Mouse (Mus musculus) intestine, postnatal 0 days (tissue): ENCODE data around the gene Cacna1s. TPM values are rescaled to one million over a fixed set of nuclear protein-coding genes. Genes with fewer than 3 reads are reported as not detected.

ENCODE experiments used
- ATAC-seq: fragments of 200-750 bp; cut with Nextera tagmentation; 2 replicates; pipeline ENCODE4 v1.8.0; 2017; ENCODE audit warnings: mild to moderate bottlenecking, moderate TSS enrichment, moderate library complexity
- H3K27ac ChIP-seq: fragments of 300-500 bp; sonication (generic); 2 replicates; pipeline ENCODE4 v1.5.1; 2014; ENCODE audit warnings: mild to moderate bottlenecking, low read depth, low read length, moderate library complexity
- H3K27me3 ChIP-seq: fragments of 300-500 bp; sonication (generic); replicated peaks from 2 replicates; pipeline ENCODE4 v1.6.1; 2014; ENCODE audit warnings: low read length, mixed read lengths; ENCODE audit not compliant: control insufficient read depth, insufficient read depth
- H3K36me3 ChIP-seq: fragments of 300-500 bp; sonication (generic); 2 replicates; pipeline ENCODE4 v1.6.1; 2014; ENCODE audit warnings: mild to moderate bottlenecking, moderate library complexity; ENCODE audit not compliant: control insufficient read depth, insufficient read depth
- H3K4me1 ChIP-seq: fragments of 300-500 bp; sonication (generic); replicated peaks from 2 replicates; pipeline ENCODE4 v1.6.1; 2014; ENCODE audit warnings: antibody characterized with exemption, low read length, mixed read lengths; ENCODE audit not compliant: control insufficient read depth, insufficient read depth
- H3K4me2 ChIP-seq: fragments of 300-500 bp; sonication (generic); replicated peaks from 2 replicates; pipeline ENCODE4 v1.6.1; 2014; ENCODE audit warnings: low read depth, mild to moderate bottlenecking, moderate library complexity
- H3K4me3 ChIP-seq: fragments of 300-500 bp; sonication (generic); 2 replicates; pipeline ENCODE4 v1.5.1; 2014; ENCODE audit warnings: low read depth, low read length
- H3K9ac ChIP-seq: fragments of 300-500 bp; sonication (generic); 2 replicates; pipeline ENCODE4 v1.6.1; 2014; ENCODE audit warnings: mild to moderate bottlenecking, low read depth, low read length
- H3K9me3 ChIP-seq: fragments of 300-500 bp; sonication (generic); 2 replicates; pipeline ENCODE4 v1.6.1; 2016; ENCODE audit warnings: mixed run types; ENCODE audit not compliant: control insufficient read depth
- CTCF ChIP-seq: sonication (generic); IDR thresholded peaks from 2 replicates; pipeline ENCODE4 v1.5.1; 2016; ENCODE audit warnings: low read depth, mild to moderate bottlenecking, control low read depth, antibody characterized with exemption, moderate library complexity
- WGBS: fragments of 180-500 bp; shearing (Covaris S2); extraction: QIAGEN DNeasy Blood & Tissue Kit; methylation state at CpG from one replicate; pipeline ENCODE4 v1.1.7; 2014; 5-methylcytosine and 5-hydroxymethylcytosine counted together
- polyA plus RNA-seq: library from polyadenylated mRNA; unstranded; fragments of >200 nt; fragmentation: Nextera tagmentation; extraction: Ambion mirVana; gene quantifications from 2 replicates; pipeline ENCODE4 v1.2.1, GENCODE M21; 2015

Gene Cacna1s
- polyA plus RNA-seq, 1 experiment from 2014 or later: 0.22 TPM

DNA sequence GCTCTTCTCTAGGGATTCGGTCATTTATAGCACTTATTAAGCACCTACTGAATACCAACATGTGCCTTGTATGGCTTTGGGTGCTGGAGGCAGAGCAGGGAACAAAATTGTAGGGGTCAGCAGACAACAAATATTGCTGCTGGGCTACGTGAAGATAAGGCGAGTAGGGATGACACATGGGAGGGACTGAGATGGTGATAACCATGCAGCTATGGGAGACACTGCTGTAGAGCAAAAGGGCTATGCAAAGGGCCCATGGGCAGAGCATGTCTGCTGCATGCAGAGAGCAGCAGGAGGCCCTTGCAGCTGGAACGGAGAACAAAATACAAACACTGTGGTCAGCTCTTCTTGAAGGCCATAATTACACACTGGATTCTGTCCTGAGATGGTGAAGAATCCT is 49.5 kb downstream of the Cacna1s start:
- no peaks in the 10 kb centered on the region for H3K36me3 ChIP-seq
- H3K4me3 ChIP-seq: no peak overlapping the region
- no peaks in the 10 kb centered on the region for H3K9me3 ChIP-seq
- no peak for ATAC-seq
- H3K4me1 ChIP-seq: no peaks in the 10 kb centered on the region
- TF ChIP-seq CTCF: no peak
- no peak overlapping the region for H3K4me2 ChIP-seq
- 70% methylated on average over 4 of the region's 4 CpGs for WGBS
- H3K27me3 ChIP-seq: no peaks in the 10 kb centered on the region
- no peak overlapping the region for H3K9ac ChIP-seq
- H3K27ac ChIP-seq: no peak overlapping the region

DNA sequence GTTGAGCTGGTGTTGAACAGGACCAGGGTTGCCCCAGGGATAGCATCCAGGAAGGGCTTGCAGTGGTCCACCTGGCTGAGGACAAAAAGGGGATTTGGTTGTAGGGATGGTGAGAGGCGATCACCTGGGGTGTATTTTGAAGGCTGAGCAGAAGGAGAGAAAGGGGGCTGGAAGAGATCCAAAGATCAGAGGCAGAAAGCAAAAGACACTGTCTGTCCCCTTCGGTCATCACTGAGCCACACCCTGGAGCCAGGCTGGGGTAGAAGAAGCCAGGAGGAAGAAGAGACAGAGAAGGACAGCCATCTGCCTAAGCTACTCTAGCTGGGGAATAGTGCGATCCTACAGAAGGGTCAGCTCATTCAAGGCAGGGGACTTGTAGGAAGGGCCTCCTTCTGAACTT is 50.0 kb downstream of the Cacna1s start:
- no peak for TF ChIP-seq CTCF
- Histone ChIP-seq H3K36me3 (no peaks in the 10 kb centered on the region), H3K9ac (no peak overlapping the region), H3K4me3 (no peak overlapping the region), H3K27ac (no peak overlapping the region), H3K4me1 (no peaks in the 10 kb centered on the region), H3K27me3 (no peaks in the 10 kb centered on the region), H3K9me3 (no peaks in the 10 kb centered on the region), H3K4me2 (no peak overlapping the region)
- ATAC-seq: no peak
- 83% methylated on average over 3 of the region's 3 CpGs for WGBS

DNA sequence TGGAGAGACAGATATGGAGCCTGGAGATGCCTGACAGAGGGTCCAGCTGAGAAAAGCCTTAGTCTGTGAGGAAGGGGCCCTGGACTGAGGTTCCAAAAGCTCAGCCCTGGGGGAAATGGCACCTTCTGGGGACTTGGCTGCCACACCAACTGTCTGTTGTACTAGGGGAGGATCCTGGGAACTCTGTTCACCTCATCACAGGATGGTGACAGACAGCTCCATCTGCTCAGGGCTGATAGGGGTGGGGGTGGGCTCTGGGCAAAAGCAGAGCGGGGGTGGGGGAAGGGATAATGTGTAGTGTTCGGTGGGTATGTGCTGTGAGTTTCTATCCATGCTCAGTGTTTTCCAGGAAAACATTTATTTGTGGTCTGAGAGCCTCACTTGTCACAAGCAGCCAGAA is 50.4 kb downstream of the Cacna1s start:
- Histone ChIP-seq H3K27me3 (no peaks in the 10 kb centered on the region), H3K4me2 (no peak overlapping the region), H3K27ac (no peak overlapping the region), H3K4me1 (no peaks in the 10 kb centered on the region), H3K4me3 (no peak overlapping the region), H3K36me3 (no peaks in the 10 kb centered on the region), H3K9me3 (no peaks in the 10 kb centered on the region), H3K9ac (no peak overlapping the region)
- TF ChIP-seq CTCF: no peak
- WGBS: 75% methylated on average over 2 of the region's 2 CpGs
- no peak for ATAC-seq

DNA sequence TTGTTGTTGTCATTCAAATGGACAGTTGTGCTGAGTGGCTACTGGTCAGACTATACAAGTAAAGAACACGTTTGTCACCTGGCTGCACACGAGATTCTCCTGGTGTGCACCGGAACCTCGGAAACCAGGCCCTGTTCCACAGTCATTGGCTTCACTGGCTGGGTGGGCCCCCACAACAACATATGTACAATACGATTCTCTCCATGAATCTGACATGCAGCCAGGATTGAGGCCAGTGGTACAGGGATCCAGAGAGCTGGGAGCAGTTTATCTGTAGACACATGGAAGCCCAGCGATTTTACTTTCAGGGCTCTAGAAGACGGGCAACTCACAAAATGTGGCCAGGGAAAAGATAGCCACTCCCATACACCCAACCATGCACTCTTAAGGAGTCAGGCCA is 51.1 kb downstream of the Cacna1s start:
- Histone ChIP-seq H3K4me3 (no peak overlapping the region), H3K9me3 (no peaks in the 10 kb centered on the region), H3K4me2 (no peak overlapping the region), H3K4me1 (no peaks in the 10 kb centered on the region), H3K27ac (no peak overlapping the region), H3K36me3 (no peaks in the 10 kb centered on the region), H3K9ac (no peak overlapping the region), H3K27me3 (no peaks in the 10 kb centered on the region)
- no peak for TF ChIP-seq CTCF
- ATAC-seq: no peak
- 87% methylated on average over 7 of the region's 7 CpGs for WGBS

DNA sequence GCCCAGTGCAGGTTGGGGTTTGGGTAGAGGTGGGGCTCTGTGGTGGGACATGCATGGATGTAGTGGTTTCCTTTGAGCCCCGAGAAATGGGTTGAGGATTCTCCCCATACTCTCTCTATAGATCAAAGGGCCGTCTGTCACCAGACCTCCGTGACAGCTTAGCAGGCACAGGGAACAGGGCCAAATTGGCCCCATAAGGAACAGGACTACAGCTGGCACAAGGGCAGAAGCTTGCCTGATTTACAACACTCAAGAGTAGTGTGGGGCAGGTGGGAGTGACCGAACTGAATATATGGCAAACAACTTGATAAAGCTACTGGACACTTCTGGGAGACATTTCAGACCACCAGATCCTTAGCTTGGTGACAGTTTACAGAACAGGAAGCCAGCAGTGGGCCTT is 52.2 kb downstream of the Cacna1s start:
- Histone ChIP-seq H3K4me2 (no peak overlapping the region), H3K4me3 (no peak overlapping the region), H3K4me1 (no peaks in the 10 kb centered on the region), H3K9ac (no peak overlapping the region), H3K9me3 (no peaks in the 10 kb centered on the region), H3K27ac (no peak overlapping the region), H3K36me3 (no peaks in the 10 kb centered on the region), H3K27me3 (no peaks in the 10 kb centered on the region)
- no peak for ATAC-seq
- TF ChIP-seq CTCF: no peak
- 52% methylated on average over 4 of the region's 4 CpGs for WGBS

DNA sequence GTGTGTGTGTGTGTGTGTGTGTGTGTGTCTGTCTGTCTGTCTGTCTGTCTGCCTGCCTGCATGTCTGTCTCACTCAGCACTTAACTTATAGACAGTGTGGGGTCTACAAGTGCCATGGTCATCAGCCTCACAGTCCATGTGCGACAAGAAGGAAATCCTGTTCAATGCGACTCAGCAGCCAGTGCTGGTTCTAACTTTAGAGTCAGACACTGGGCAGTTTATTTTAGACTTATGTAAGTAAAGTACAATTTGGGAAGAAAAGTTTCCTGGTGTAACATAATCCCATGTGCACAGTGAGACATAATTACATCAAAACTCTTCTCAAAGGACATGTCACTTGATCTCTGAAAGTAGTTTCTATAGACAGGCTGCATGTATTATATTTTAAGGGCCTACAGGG is 56.9 kb downstream of the Cacna1s start:
- TF ChIP-seq CTCF: no peak
- H3K4me3 ChIP-seq: no peak overlapping the region
- no peak overlapping the region for H3K4me2 ChIP-seq
- H3K36me3 ChIP-seq: no peaks in the 10 kb centered on the region
- H3K9ac ChIP-seq: no peak overlapping the region
- H3K27ac ChIP-seq: no peak overlapping the region
- WGBS: 73% methylated on average over 2 of the region's 2 CpGs
- ATAC-seq: no peak
- H3K9me3 ChIP-seq: no peaks in the 10 kb centered on the region
- H3K27me3 ChIP-seq: no peaks in the 10 kb centered on the region
- H3K4me1 ChIP-seq: no peaks in the 10 kb centered on the region

DNA sequence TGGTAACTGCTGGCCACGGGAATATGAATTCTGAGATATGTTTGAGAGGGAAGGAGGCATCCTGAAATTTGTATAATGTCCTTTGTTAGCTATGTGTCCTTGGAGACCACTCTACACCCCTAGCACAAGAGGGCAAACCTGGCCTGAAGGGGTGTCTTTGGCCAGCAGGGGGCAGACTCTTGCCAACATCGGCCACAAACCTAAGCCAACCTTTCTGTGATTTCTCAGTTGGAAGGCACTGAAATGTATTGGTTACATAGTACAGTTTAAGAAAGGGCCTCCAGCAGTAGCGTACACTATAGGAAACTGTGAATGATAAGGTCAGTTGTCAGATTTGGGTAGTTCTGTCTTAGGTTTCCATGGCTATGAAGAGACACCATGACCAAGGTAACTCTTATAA is 63.6 kb downstream of the Cacna1s start:
- H3K27ac ChIP-seq: no peak overlapping the region
- H3K4me3 ChIP-seq: no peak overlapping the region
- peak; percentile 91 for TF ChIP-seq CTCF
- no peak overlapping the region for H3K4me2 ChIP-seq
- 15% methylated on average over 3 of the region's 3 CpGs for WGBS
- peaks cover 8% of the 10 kb centered on the region; the same call in 1 of the 2 replicates for H3K4me1 ChIP-seq
- H3K9ac ChIP-seq: no peak overlapping the region
- no peaks in the 10 kb centered on the region for H3K9me3 ChIP-seq
- ATAC-seq: no peak
- H3K27me3 ChIP-seq: no peaks in the 10 kb centered on the region
- no peaks in the 10 kb centered on the region for H3K36me3 ChIP-seq
